Mouse (Mus musculus) thymus, postnatal 10 days (tissue): ENCODE data around the gene Gin1.
A peak's percentile ranks its signal among the peaks of the same experiment; 100 is the strongest.

Experiments
- DNase-seq, 2 experiments: peaks; one replicate each; pipeline ENCODE4 v3.0.0; 2021; ENCODE audit warnings: low spot score in 2 of 2

Gene Gin1

GRCm38 (mm10) chr1:97787674-97788073 is 17.7 kb downstream of the Gin1 start:
- no peak for DNase-seq

GRCm38 (mm10) chr1:97788490-97788889 is 18.5 kb downstream of the Gin1 start:
- DNase-seq = no peak

- DNase-seq = no peak
Observed at GRCm38 (mm10) chr1:97794110-97794509, 24.1 kb downstream of the Gin1 start.

- DNase-seq = no peak
Observed at GRCm38 (mm10) chr1:97795936-97796335, 26.0 kb downstream of the Gin1 start.

- no peak for DNase-seq
Observed at GRCm38 (mm10) chr1:97802207-97802902, 32.4 kb downstream of the Gin1 start.

GRCm38 (mm10) chr1:97804520-97804919 is 34.5 kb downstream of the Gin1 start:
- no peak for DNase-seq

GRCm38 (mm10) chr1:97809255-97809912 is 39.4 kb downstream of the Gin1 start:
- DNase-seq = peak in 1 of 2 experiments; percentile 4

GRCm38 (mm10) chr1:97821282-97821681 is 51.3 kb downstream of the Gin1 start:
- DNase-seq = no peak

- DNase-seq = no peak
Observed at GRCm38 (mm10) chr1:97822203-97822602, 52.2 kb downstream of the Gin1 start.

GRCm38 (mm10) chr1:97822904-97823303 is 52.9 kb downstream of the Gin1 start:
- no peak for DNase-seq

GRCm38 (mm10) chr1:97827566-97827965 is 57.6 kb downstream of the Gin1 start:
- DNase-seq = no peak

GRCm38 (mm10) chr1:97828087-97828486 is 58.1 kb downstream of the Gin1 start:
- DNase-seq = no peak

- DNase-seq = no peak
Observed at GRCm38 (mm10) chr1:97833466-97834353, 63.7 kb downstream of the Gin1 start.

- DNase-seq = no peak
Observed at GRCm38 (mm10) chr1:97834354-97834822, 64.4 kb downstream of the Gin1 start.
